Mouse (Mus musculus): ENCODE data around the gene AI481877.

DNA sequence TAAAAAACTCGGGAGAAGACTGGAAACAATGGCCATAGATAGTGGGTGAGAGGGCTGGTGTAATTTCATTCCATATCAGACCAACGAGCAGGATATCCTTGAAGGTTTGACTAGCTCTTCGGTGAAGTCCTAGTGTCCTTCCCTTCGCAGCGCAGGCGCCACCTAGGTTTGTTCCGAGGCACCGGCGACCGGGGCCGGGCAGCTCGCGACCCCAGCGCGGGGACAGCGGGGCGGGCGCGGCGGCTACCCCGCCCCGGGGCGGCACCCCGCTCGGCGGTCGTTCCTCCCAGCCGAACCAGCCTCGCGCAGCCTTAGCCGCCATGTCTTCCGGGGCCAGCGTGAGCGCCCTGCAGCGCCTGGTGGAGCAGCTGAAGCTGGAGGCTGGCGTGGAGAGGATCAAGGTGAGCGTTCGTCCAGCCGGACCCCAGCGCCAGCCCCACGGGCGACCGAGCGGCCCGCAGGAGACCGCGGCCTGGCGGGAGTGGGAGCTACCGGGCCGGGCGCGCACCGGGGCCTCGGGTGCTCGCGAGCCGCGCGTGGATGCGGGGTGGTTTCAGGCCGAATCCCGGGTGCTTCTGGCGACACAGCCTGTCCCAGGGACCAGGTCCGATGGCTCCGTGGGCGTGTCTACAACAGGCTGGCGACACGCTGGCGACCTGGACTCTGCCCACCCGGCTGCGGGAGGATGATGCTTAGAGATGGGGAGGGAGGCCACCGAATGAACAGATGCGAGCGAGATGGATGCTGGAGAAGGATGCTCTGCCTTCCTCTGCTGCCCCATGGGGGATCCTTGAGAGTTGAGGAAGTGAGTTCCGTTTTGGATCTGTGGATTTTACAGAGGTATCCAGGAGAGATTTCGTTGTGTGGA, 103.6 kb downstream of the AI481877 start, which contains the start of gene Gng10:
- TF ChIP-seq CTCF (IDR thresholded peaks at IDR 0.05; ENCODE audit: low read depth) (no peak), EP300 (IDR thresholded peaks at IDR 0.05; ENCODE audit: low read depth) (no peak)

Data from liver, embryonic 14.5 days (tissue).